Mouse (Mus musculus) bone marrow macrophage, adult 2 months (primary cell): ENCODE results near the gene Ttc27. TPM values are rescaled to one million over a fixed set of nuclear protein-coding genes. Genes with fewer than 3 reads are reported as not detected.

Experiments
- H3K27ac ChIP-seq: 2 replicates; pipeline ENCODE4 v1.5.1; 2012; ENCODE audit warnings: low read depth, low read length; ENCODE audit not compliant: insufficient read depth
- H3K4me1 ChIP-seq: 2 replicates; pipeline ENCODE4 v1.6.1; 2012; ENCODE audit warnings: low read length; ENCODE audit not compliant: control insufficient read depth, insufficient read depth
- H3K4me3 ChIP-seq: 2 replicates; pipeline ENCODE4 v1.5.1; 2012; ENCODE audit warnings: mild to moderate bottlenecking, low read length, moderate library complexity; ENCODE audit not compliant: insufficient read depth
- CTCF ChIP-seq: IDR thresholded peaks from 2 replicates; pipeline ENCODE4 v1.5.1; 2012; ENCODE audit warnings: low read depth, mild to moderate bottlenecking, low read length, moderate library complexity
- POLR2A ChIP-seq: IDR thresholded peaks from 2 replicates; pipeline ENCODE4 v1.6.1; 2012; ENCODE audit warnings: mild to moderate bottlenecking, low read depth, low read length, borderline replicate concordance
- polyA plus RNA-seq: library from polyadenylated mRNA; stranded (reverse); fragments of >200 nt; gene quantifications from 2 replicates; pipeline ENCODE4 v1.2.4, GENCODE M21; 2012; ENCODE audit not compliant: missing spikeins, insufficient read depth, insufficient read length

The Ttc27 gene
- polyA plus RNA-seq, 1 experiment, result 11.0 TPM

DNA sequence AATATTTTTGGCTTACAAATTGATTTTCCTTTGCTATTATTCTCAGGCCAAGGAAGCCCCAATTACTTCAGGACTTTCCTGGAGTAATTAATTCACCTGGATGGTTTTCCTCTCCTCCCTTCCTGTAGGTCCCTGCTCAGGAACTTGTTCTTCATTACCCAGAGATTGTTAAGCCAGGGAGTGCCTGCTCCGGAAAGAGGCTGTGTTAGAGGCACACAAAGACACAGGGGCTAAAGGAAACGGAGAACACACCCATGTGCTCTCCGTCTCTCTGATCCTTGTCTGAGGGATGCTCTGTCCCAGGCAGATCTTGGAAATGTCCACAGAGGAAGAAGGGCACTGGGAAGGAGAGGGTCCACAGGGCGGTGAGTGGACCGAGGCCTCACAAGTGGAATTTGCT is 158.2 kb downstream of the Ttc27 start:
- H3K4me1 ChIP-seq, result peaks cover 23% of the 10 kb centered on the region
- H3K27ac ChIP-seq, result no peak overlapping the region
- H3K4me3 ChIP-seq, result no peak overlapping the region
- TF ChIP-seq CTCF (no peak), POLR2A (no peak)

DNA sequence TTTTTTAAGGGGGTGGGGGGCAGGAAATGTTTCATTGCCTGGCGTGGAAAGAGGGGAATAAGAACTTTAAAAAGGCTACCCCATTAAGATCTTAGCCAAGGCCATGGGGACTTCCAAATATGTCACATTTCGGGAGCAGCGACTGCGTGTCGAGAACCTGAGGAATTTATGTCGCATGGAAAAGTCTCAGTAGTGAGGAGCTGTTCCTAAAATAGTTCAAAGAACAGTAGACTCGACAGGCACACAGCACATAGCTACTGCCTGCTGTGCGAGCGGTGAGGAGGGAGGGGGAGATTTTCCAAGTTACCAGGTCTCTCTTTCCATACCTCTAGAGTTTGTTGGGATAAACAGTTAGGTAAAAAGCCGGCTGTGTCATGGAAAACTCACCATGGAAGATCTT is 159.4 kb downstream of the Ttc27 start:
- TF ChIP-seq CTCF, result no peak
- no peak for TF ChIP-seq POLR2A
- Histone ChIP-seq H3K4me1 (peaks cover 23% of the 10 kb centered on the region), H3K4me3 (no peak overlapping the region), H3K27ac (no peak overlapping the region)

- Histone ChIP-seq H3K27ac (no peak overlapping the region), H3K4me3 (no peak overlapping the region), H3K4me1 (peaks cover 4% of the 10 kb centered on the region)
- TF ChIP-seq CTCF (no peak), POLR2A (no peak)
These were observed 162.2 kb downstream of the Ttc27 start for GRCm38 (mm10) chr17:74879768-74880167.

- no peaks in the 10 kb centered on the region for H3K4me1 ChIP-seq
- H3K27ac ChIP-seq, result no peak overlapping the region
- H3K4me3 ChIP-seq, result no peak overlapping the region
- TF ChIP-seq POLR2A (no peak), CTCF (no peak)
These were observed 169.5 kb downstream of the Ttc27 start for GRCm38 (mm10) chr17:74887039-74887438.

GRCm38 (mm10) chr17:74888836-74889534 is 171.5 kb downstream of the Ttc27 start:
- no peaks in the 10 kb centered on the region for H3K4me1 ChIP-seq
- TF ChIP-seq POLR2A, result no peak
- no peak for TF ChIP-seq CTCF
- H3K27ac ChIP-seq, result no peak overlapping the region
- no peak overlapping the region for H3K4me3 ChIP-seq

DNA sequence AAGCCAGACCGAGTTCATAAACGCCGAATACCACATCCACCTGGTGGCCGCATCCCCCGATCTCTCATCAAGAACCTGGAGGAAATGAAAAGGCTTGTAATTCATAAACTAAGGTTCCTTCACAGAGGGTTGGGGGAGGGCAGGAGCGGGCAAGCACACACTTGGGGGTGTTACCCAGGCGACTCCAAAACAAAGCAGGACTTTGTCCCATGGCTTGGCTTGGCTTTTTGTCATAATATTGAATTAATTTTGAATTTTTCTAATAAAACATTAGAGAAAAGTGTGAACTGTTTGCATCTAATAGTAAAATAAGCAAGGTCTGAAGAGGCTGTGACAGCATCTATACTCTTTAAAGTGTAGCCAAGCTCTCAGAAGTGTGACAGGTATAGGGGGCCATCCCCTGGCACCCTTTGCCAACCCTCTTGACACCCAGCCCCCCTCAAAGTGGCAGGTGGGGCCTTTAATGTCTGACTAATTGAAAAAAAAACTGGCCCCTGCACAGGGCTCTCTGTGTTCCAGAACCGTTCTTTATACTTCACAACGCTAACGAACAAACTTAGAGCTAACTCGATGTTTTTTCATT is 172.1 kb downstream of the Ttc27 start:
- Histone ChIP-seq H3K4me1 (no peaks in the 10 kb centered on the region), H3K27ac (no peak overlapping the region), H3K4me3 (no peak overlapping the region)
- TF ChIP-seq CTCF (no peak), POLR2A (no peak)

GRCm38 (mm10) chr17:74902453-74902852 is 184.9 kb downstream of the Ttc27 start:
- no peaks in the 10 kb centered on the region for H3K4me1 ChIP-seq
- no peak overlapping the region for H3K27ac ChIP-seq
- H3K4me3 ChIP-seq, result no peak overlapping the region
- no peak for TF ChIP-seq CTCF

DNA sequence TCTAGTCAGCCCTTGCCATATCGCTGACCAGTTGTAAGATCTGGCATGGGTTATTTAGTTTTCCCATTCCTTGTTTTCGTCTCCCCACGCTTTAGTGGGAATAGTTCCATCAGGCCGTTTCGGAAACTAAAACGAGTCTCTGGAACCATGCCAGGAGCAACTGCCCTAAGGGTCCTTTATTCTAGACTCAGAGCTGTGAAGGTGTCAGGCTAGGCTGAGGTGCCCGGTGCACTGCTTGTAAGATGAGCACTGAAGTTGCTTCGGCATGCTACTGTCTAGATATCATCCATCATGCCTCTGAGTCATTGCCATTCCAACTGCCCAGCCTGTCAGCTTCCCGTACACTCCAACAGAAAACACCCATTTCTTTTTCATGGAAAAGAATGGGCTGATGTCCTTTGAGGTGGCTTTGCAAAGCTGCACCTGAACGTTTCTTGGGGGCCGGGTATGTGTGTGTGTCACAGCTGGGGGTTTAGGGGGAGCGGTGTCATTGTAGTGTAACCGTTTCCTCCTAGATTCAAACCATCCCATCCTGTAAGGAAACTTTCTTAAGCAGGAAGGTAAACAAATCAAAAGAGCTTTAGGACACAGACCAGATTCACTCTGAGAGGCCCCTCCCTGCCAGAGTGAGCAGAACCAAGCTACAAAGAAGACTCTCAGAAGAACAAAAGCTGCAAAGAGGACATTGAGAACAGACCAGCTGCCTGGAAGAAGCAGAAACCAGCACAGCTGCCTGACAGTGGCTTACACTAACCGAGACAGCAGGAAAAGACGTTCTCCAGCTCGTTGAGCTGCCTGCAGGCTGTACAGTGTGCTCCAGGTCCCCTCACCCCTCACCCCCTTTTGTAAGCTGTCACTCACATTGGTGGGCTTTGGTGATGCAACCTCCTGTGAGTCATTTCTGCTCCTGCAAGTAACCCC is 186.1 kb downstream of the Ttc27 start:
- H3K27ac ChIP-seq, result no peak overlapping the region
- H3K4me1 ChIP-seq, result no peaks in the 10 kb centered on the region
- no peak overlapping the region for H3K4me3 ChIP-seq
- TF ChIP-seq CTCF (no peak), POLR2A (no peak)

GRCm38 (mm10) chr17:74904332-74904687 is 186.8 kb downstream of the Ttc27 start:
- H3K27ac ChIP-seq, result no peak overlapping the region
- TF ChIP-seq CTCF (no peak), POLR2A (no peak)
- H3K4me3 ChIP-seq, result no peak overlapping the region
- H3K4me1 ChIP-seq, result no peaks in the 10 kb centered on the region

DNA sequence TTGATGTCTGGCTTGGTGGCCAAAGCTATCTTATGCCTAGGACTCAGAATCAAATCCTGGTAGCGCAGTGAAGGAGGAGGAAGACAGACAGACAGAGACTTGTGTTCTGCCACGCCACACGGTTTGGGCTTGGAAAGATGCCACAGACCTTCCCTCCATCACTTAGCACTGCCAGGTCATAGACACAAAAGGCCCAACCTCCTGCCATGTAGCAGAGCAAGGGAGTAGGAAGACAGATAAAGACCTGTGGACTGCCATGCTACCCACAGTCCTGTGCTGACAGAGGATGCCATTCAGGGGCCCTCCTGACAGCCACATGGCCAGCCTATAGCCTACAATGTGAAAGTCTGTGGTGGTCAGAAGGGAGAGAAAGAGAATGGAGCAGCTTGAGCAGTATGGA is 187.4 kb downstream of the Ttc27 start:
- TF ChIP-seq POLR2A (no peak), CTCF (no peak)
- H3K27ac ChIP-seq, result no peak overlapping the region
- no peaks in the 10 kb centered on the region for H3K4me1 ChIP-seq
- no peak overlapping the region for H3K4me3 ChIP-seq
